Mouse (Mus musculus): ENCODE data around the gene Aars2.

DNA sequence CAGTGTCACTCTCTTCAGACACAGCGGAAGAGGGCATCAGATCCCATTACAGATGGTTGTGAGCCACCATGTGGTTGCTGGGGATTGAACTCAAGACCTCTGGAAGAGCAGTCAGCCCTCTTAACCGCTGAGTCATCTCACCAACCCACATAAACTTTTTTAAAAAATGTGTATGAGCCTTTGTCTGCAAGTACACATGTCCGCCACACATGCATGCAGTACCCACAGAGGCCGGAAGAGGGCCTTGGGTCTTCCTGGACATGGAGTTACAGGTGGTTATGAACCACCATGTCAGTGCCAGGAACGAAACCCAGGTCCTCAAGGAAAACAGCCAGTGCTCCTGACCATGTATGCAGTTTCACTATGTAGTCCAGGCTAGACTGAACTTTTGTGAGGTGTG lies 49.2 kb upstream of the Aars2 start:
- no peak for TF ChIP-seq EP300 (IDR thresholded peaks at IDR 0.05)
- TF ChIP-seq CTCF (IDR thresholded peaks at IDR 0.05) = no peak
